Mouse (Mus musculus) layer of hippocampus, adult 8-10 months (tissue): ENCODE data around the gene Arhgef10l. TPM values are rescaled to one million over a fixed set of nuclear protein-coding genes. Genes with fewer than 3 reads are reported as not detected.
"Not testable (repeated sequence)": the region's sequence is repeated elsewhere in the genome, so short reads cannot be mapped to it uniquely, and the experiment has no call there.

Experiments used
- DNase-seq, 2 experiments: peaks; one replicate each; pipeline ENCODE4 v3.0.0; 2022; ENCODE audit warnings: low spot score in 2 of 2
- total RNA-seq, 4 experiments: library from RNA; stranded (reverse); gene quantifications; 2 replicates each; pipeline ENCODE4 v1.2.4; 2022

Gene Arhgef10l
- total RNA-seq, 4 experiments from 2014 or later, result 44.6 to 55.8 (median 46.7) TPM

DNA sequence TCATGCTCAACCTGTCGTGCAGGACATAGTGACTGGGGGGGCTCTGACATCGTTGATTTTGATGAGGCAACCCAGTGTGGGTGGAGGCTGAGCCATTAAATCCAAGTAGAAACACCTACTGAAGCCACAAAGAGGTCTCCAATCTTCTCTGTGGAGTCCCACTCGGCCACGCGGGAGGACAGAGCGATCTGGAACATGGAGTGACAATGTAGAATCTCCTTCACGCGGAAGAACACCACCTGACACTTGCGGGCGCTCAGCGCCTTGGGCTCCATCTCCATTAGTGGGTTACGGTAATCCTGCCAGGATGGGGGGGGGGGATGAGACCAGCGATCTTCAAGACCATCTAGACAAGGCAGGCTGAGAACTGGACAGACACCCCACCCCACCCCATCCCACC lies 86.7 kb downstream of the Arhgef10l start:
- DNase-seq, result no peak

DNA sequence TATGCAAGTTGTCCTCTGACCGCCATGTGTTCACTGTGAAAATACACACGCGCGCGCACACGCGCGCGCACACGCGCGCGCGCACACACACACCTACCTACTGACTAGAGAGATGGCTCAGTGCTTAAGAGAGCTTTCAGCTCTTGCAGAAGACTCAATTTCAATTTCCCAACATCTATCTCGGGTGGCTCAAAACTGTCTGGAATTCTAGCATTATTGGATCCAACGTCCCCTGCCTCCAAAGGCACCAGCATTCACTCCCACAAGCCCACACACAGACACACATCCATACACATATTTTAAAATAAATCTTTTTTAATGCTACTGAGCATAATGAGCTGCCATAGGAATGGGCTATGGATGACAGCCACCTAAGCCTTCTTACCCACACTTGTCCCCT lies 89.2 kb downstream of the Arhgef10l start:
- DNase-seq, result no peak

DNA sequence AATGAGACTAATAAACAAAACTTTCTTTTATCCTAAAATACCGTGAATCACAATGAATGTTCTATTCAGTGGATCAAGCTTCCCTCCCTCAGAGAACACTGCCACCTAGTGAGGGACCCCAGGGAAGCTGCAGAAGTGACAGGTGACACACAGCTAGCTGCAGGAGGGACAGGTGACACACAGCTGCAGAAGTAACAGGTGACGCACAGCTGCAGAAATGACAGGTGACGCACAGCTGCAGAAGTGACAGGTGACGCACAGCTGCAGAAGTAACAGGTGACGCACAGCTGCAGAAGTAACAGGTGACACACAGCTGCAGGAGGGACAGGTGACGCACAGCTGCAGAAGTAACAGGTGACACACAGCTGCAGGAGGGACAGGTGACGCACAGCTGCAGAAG lies 90.9 kb downstream of the Arhgef10l start:
- DNase-seq, result not testable (repeated sequence)

GRCm38 (mm10) chr4:140572376-140572775 lies 93.4 kb downstream of the Arhgef10l start:
- no peak for DNase-seq

GRCm38 (mm10) chr4:140569394-140569793 lies 96.4 kb downstream of the Arhgef10l start:
- DNase-seq, result no peak

DNA sequence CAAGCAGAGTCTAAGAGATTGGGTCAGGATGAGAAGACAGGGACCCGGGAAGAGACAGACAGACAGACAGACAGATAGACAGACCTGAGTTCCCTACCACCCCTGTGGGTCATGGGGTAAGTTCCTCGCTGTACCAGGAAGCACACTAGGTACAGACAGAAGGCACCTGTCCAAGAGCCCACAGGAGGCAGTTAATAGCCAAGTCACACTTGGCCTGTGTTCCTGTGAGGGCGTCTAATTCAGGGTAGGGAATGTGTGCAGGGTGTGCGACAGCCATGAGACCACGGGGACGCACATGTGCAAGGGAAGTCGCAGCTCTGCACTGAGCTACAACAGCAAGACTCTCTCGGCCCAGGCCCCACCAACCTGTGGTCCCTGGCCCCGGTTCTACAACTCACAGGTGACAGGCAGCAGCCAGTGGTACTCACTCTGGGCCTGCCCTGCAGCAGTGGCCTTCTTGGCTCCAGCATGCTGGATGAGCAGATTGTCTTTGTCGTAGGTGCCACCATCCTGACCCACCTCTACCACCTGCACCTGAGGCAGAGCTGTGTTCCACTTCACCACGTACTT lies 97.8 kb downstream of the Arhgef10l start:
- no peak for DNase-seq

DNA sequence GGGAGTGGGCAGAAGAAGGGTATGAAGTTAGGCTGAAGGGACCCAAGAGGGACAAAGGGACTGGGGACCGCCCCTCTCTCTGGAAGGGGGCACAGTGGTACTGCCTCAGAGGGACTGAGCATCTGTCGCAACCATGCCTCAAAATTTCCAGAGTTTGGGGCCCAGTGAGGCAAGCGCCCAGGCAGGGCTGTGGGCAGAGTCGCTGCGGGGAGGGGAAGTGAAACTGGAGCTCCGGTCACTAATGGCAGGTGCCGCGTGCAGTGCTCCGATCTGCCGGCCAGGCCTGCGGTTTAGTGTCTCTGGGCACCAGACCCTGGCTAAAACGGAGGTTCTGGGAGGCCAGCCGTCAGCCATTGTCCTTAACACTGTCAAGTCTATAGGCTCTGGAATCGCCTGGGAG lies 99.0 kb downstream of the Arhgef10l start:
- DNase-seq, result no peak

DNA sequence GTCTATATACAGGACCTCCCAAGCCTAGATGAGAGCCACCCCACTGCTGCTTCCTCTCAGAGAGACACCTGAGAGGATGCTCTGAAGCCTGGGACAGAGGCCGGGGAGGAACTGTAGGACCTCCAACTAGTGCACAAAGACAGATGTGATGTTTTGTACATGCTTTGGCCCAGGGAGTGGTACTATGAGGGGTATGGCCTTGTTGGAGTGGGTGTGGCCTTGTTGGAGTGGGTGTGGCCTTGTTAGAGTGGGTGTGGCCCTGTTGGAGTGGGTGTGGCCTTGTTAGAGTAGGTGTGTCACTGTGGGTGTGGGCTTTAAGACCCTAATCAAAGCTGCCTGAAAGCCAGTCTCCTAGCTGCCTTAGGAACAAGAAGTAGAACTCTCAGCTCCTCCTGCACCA lies 101.4 kb downstream of the Arhgef10l start:
- DNase-seq, result not testable (repeated sequence)

GRCm38 (mm10) chr4:140562461-140563178 lies 103.2 kb downstream of the Arhgef10l start:
- DNase-seq, result no peak

- no peak for DNase-seq
Observed at GRCm38 (mm10) chr4:140561744-140562143, 104.1 kb downstream of the Arhgef10l start.

DNA sequence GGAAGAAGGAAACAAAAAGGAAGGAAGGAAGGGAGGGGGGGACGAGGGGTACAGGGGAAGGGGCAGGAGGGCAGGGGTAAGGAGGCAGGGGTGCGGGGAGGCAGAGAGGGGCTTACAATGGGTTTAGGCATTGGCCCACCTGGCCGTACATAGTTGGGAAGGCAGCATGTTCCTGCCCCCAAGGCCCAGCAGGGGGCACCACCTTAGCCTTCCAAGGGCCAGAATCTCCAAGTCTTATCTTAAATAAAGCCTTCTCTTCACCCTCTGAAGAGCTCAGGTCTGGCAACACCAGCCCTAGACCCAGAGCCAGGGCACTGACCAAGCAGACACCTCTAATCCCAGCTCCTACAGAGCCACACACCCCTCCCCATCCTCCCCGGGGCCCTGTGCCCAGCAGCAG lies 106.0 kb downstream of the Arhgef10l start:
- no peak for DNase-seq

- no peak for DNase-seq
Observed at GRCm38 (mm10) chr4:140558193-140558592, 107.6 kb downstream of the Arhgef10l start.

GRCm38 (mm10) chr4:140556561-140556960 lies 109.3 kb downstream of the Arhgef10l start:
- no peak for DNase-seq

GRCm38 (mm10) chr4:140555273-140555672 lies 110.5 kb downstream of the Arhgef10l start:
- DNase-seq, result peak in 1 of 2 experiments; percentile 74

DNA sequence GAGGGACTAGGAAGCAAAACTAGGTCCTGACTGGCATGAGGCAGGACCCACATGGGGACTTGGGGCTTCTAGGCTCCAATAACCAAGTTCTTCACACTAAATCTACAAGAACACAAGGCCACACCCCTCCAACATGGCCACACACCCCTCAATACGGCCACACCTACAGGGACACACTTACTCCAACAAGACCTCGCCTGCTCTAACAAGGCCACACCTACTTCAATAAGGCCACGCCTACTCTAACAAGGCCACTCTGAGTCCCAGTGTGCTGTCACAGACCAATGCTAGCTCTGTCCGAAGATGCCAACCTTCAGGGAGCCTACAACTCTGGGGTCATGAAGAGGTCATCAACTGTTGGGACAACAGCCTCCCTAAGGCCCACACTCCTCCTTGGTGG lies 111.3 kb downstream of the Arhgef10l start:
- DNase-seq, result no peak

- peak in 1 of 2 experiments; percentile 44 for DNase-seq
Observed at GRCm38 (mm10) chr4:140551766-140552165, 114.0 kb downstream of the Arhgef10l start.

DNA sequence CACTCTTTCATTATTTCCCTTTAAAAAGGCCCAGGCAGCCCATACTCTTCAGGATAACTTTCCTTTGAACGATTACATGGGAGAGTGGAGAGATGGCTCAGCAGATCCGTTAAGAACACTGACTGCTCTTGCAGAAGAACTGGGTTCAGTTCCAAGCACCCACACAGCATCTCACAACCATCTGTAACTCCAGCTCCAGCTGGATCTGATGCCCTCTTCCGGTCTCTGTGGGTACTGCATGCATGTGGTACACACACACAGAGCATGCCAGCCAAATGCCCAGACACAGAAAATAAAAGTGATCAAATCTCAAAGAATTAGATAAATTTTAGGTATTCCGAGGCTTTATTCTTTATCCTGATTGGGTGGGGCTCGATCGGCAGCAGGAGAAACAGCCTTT lies 115.1 kb downstream of the Arhgef10l start:
- DNase-seq, result no peak

- DNase-seq, result peak in 1 of 2 experiments; percentile 28
Observed at GRCm38 (mm10) chr4:140549975-140550374, 115.8 kb downstream of the Arhgef10l start.

GRCm38 (mm10) chr4:140547488-140547887 lies 118.3 kb downstream of the Arhgef10l start:
- DNase-seq, result peak in 1 of 2 experiments; percentile 59

DNA sequence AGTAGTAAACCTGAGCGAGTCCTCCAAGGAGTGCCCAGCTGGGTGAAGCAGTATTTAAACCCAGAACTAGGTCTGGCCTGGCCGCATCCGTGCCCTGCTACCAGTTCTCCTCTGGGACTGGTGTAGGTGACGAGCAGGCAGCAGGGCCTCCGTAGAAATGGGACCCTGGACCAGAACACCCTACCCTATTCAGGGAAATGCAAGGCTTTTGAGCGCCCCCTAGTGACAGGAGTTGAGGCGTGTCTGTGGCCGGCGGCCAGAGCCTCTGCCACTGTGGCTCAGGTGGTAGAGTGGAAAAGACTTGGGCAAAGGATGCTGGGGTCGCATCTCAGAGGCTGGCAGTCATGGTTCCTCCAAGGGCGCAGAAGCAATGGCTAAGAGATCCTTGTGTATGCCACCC lies 126.7 kb downstream of the Arhgef10l start:
- peak in 1 of 2 experiments; percentile 56 for DNase-seq

GRCm38 (mm10) chr4:140537561-140538021 lies 128.2 kb downstream of the Arhgef10l start:
- no peak for DNase-seq

DNA sequence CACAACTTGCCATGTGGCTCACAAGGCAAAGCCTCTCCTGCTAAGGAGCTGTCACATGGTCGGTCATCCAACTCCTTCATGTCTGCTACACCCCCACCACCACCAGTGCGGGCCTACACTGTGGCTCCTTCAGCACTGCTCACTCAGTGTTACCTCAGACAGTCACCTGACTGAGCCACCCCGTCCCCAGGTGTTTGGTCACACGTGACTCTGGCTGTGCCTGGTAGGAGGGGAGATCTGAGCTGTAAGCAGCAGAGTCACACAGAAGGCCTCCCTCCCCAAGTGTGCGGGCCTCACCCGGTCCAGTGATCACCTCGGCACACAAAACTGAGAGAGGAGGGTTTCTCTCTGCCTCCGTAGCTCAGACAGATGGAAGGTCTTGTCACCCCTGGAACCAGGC lies 130.5 kb downstream of the Arhgef10l start:
- no peak for DNase-seq

- no peak for DNase-seq
Observed at GRCm38 (mm10) chr4:140532270-140532669, 133.5 kb downstream of the Arhgef10l start.
